Mouse (Mus musculus) layer of hippocampus, adult 11-12 months (tissue): Measurements from ENCODE around the gene Macrod2.

Source experiments
- DNase-seq: peaks from one replicate; pipeline ENCODE4 v3.0.0; 2022; ENCODE audit warnings: low spot score

Gene Macrod2

DNA sequence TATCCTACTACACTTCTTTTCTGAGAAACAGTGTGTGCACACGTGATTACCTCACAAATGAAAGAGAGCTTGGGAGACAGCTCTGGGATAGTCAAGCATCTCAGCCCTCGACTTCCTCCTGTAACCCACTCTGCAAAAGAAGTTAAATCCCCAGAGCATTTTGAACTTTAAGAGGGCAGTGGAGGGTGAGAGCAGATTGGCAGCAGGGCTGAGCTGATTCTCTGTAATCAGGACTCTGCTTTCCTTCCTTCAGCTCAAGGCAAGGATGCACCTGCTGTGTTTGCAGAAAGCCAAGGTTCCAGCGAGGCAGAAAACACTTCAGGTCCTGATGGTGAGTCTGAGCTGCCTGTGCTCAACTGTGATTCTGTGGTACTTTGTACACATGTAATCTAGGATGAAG, 1978.9 kb downstream of the Macrod2 start:
- DNase-seq = no peak

DNA sequence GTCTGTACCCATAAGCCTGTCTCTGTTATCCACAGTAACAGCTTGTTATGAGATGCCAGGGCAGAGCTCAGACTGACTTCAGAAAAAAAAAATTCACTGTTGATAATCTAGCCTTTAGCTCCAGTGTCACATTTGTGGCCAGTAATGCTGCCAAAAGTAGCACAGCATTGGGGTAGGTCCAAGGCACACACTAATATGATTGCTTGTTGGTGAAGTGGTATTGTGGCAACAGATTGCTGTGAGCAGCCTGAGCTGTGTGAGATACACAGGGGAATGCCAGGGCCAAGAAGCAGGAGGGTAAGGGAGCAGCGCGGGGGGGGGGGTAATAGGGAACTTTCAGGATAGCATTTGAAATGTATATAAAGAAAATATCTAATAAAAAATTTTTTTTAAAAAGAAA, 1985.5 kb downstream of the Macrod2 start:
- no peak for DNase-seq

DNA sequence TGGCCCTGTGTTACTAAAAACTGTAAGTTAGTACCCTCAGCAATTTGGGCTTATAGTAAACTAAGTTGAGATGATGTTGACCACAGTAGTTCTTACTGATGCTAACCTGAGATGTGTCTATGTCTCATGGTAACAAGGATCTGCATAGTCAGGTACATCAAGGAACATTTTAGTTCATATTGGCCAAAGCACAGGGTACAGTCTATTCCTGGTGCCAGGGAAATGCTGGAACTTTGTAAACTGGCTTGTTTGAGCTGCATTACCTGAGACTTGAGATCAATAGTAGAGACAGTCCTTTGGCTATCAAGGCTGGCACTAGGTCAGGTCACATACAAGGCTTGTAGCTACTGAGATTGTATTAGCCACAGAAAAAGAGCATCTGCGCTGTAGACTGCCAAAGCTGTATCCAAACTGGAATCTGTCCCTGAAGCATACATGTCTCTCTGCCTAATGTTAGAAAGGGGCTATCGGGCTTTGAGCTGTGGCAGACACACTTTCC, 1986.0 kb downstream of the Macrod2 start:
- no peak for DNase-seq

DNA sequence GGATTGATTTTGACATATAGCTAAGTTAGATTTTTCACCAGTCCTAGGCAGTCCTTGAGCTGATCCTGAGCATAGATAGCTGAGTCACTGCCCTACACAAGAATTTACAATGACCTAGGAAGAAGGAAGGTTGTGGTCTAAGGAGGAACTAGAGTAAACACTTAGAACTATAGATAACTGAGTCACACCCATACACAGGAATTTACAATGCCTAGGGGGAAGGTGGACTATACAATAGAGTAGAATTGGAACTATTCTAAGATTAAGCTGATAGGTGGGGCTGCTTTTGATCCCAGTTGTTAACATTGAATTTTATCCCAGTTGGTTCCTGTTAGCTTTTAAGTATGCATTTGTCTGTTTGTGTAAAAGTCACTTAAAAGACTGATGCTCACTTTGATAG, 1998.4 kb downstream of the Macrod2 start:
- no peak for DNase-seq

DNA sequence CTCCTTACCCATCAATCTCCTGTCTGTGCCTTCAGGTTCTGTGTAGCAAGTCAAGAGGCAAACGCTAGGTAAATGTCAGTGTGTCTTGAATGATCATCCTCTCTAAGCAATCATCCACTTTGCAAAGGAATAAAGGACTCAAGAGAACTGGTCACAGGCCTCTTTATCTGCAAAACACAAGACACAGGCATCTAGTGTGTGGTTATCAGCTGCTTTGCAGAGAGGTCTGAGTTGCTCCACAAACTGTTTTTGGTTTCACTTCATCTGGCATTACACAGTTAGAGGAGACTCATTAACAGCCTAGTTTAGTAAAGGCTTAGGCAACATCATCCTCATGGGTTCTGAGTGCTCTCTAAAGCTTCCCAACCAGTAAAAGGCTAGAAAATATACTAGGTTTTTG, 2004.4 kb downstream of the Macrod2 start:
- DNase-seq = no peak

DNA sequence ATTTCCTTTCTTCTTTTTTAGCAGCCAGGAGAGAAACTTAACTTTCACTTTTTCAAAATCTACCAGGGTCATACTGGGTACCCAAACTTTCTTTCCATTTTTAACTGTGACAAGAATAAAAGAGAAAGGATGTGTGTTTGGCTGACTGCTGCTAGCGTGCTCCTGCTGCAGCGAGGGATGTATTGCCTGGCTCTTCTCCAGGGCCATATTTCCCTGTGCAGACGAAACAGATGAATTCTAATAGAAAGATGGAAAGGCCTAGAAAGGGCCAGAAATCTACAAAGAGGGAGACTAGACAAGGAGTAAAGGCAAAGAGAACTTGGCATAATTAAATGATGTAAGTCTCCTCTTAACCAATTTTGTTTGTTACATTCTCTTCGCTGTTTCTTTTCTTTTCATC, 2005.7 kb downstream of the Macrod2 start:
- no peak for DNase-seq

DNA sequence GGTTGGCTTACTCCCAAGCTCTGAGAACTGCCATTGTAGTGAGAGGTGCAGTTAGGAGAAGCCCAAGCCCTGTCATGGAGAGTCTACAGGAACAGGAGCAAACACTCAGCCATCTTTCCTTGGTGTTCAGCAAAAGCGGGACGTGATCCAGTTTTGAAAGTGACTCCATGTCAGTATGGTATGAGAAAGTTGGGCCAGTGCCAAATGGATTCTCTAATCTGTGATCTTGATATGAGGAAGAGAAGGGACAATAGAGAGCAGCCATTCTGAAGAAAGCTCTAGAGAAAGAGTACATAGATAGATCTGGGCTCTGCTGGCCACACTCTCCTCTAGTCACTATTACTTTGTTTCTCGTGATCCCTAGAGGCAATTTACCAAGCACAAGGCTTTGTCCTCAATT, 2006.2 kb downstream of the Macrod2 start:
- DNase-seq = no peak

DNA sequence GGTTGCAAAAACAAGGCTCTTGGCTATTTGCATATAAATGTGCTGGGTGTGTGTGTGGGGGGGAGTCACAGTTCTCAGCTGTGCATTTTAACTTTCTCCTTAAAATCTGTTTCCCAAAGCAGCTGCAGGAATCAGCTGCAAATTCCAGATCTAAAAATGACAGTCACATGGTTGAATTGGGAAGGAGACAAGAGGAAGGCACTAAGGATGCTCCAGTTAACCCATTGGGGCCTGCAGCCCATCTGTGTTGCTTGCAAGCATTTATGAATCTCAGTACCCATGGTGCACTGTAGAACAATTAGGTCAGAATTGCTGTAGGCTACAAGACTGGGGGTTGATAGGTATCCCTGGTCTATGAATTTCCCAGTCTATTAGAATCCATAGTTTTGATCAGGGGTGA, 2008.3 kb downstream of the Macrod2 start:
- peak; percentile 32 for DNase-seq

DNA sequence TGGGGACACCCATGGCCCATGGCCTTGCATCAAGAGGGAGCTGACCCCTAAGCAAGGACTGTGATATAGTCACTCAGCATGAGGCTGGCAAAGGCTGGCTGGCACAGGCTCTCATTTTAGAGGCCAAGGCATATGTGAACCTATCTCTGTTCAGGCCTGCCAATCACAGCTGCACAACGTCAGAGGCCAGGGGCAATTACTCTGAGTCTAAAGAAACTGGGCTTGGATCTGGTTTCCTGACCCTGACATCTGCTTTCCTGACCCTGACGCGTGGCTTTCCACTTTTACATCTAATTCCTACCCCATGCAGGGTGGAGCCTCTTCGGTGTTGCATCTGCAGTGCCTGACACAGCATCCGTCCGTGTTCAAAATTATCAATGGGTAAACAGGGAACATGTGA, 2009.2 kb downstream of the Macrod2 start:
- DNase-seq = no peak

DNA sequence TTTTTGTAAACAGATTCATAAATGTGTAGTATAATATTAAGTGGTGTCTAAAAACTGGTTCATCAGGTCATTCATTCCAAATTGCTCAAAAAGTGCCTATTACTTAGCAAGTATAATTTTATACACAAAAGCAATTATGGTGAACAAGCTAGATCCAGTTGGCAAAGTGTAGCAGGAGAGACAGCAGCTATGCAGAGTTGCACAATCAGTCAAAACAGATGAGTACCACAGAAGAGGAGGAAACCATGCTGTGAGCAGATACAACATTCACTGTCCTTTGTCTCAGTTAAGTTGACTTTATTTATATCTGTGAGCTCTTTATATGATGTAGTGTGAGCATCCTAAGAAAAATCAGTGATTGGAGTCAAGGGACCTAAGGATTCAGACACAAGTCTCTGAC, 2012.2 kb downstream of the Macrod2 start:
- DNase-seq = peak; percentile 32

DNA sequence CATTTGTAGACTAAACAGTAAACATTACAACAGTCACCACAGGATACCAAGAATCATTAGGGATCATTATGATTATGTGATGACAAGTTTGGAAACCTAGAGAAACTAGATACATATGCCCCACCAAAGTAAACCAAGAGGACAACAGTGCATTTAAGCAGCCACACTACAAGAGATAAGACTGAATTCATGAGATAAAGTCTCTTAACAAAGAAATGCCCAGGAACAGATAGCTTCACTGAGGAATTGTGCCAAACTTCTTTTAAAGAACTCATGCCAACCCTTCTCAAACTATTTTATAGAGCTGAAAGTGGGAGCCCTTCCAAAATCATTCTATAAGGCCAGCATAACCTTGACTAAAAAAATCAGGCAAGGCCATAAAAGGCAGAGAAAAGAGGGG, 2015.0 kb downstream of the Macrod2 start:
- DNase-seq = no peak

DNA sequence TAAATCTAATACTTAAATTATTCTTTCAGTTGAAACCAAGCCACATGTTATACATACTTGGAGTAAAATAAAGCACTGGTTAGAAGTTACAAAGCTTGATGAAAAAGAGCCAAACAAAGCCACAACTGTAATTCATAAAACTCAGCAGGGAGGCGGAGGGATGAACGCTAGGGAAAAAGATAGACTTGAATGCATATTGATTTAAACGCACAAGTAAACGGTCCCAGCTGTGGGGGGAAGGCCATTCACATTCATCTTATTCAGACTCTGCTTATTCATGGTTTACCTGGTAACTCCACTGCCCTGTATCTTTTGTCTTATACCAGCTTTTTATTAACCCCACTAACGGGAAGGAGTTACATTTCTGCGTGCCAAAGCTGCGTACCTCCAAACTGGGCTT, 2038.0 kb downstream of the Macrod2 start:
- DNase-seq = no peak

DNA sequence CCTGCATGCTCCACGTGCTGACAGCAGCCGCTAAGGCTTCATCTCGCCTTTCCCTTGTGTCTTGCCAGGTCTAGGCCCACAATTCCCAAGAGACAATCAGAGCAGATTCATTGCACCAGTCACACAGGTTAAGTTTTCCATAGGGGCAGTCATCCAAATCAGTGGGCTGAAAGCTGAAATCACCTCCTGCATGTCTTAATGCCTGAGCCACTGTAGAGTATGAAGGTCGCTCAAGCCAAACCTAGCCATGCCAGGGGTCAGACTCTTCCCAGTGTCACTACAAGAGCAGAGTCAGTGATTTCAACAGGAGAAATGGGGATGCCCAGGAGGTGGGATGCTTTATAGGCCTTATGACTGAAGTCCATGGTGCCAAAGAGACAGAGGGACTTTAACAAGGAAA, 2039.6 kb downstream of the Macrod2 start:
- no peak for DNase-seq

DNA sequence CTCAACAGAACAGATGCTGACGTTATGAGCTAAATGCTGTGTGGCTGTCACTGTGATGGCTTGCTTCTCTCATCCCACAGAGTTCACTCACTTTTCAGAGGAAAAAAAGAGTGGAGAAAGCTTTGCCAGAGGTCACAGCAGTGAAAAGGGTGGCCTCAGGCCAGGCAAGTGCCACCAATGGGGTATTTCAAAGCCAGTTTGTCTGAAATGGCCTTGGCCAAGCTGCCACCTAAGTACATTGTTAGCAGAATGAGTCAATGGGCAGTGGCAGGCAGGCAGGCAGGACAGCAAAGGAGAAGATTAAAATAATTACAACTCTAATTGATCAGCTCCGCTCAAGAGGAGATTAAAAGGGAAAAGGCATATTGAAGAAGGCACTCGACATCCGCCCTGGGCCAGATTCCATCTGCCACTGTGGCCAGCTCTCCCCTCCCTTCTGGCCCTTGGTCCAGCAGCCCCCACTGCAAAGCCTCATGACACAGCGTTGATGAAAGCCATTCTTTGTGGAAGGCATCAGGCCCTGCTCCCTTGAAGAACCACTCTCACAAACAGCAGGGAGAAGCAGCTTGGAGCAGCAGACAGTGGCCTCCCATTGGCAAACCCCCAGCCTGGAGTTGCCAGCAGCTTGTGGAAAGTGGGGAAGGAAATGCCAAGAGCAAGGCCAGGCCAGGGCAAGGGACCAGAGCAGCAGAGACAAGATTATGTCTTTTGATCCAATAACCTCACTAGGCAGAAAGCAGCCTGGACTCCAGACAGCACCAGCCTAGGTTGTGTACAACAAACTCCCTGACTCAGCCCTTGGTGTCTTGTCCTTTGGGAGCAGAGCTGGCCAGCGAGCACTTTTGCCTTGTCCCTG, 2042.7 kb downstream of the Macrod2 start:
- DNase-seq = peak; percentile 69
